Mouse (Mus musculus): ENCODE data around the gene Fryl.

Gene Fryl

DNA sequence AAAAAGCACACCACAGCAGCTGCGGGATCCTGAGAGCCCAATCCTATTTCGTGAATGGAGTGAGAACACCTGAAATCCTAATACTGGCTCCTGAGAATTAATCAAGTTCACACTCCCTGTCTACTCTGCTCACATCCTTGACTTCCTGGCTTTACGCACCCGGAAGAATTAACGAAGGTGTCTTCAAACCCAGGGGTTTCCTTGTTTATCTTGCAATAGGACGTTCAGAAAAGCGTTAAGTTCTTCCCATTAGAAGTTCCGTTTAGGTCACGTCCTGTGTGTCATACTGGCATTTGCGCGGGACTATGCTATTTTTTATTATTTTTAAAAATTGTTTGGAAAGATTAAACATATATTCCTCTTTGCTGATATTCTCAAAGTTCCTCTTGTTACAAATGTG is 677 bp upstream of the Fryl start:
- in situ Hi-C loops (cut with MboI), result loop anchor here (5.0 kb wide), 1 partner anchor 35 kb away; the partner anchor contains the start of gene Ociad1

DNA sequence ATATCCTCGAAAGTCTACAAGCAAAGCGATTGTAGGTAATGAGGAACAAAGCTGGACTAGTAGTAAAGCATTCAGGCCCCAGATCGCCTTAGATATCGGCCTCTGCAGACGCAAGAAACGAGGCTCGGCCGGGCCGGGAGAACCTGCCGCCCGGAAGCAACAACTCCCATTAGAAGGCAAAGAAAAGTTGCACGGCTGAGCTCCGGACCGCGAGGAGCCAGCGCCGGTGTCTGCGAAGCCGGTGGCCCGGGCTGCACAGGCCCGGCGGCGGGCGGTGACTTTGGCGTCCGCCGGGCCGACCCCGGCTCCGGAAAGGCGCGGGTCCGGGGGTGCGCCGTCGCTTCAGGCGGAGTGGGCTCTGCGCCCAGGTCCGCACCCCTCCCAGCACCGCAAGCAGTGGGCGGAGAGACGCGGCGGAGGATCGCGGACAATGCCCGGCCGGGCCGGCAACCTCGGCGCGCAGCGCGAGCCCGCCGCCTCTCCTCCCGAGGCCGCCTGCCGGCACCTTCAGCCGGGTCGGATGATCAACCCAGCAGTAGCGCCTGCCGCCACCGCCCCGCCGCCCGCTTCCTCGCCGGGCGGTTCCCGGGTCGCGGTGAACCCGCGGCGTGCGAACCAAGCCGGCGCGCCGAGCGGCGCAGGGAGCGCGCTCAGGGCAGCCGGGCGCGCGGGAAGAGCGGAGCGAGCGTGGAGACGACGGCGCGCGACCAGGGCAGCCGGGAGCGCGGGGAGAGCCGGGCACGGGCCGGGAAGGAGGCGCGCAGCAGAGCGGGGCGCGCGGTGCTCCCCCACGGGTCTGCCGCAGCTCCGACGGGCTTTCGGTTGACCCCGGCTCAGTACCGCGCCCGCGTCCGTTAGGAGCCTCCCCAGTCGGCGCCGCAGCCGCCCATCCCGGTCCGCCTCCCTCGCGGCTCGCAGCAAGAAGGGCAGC is 833 bp downstream of the Fryl start:
- in situ Hi-C loops (cut with MboI), result loop anchor here (5.0 kb wide), 1 partner anchor 37 kb away; the partner anchor contains the start of gene Ociad1

DNA sequence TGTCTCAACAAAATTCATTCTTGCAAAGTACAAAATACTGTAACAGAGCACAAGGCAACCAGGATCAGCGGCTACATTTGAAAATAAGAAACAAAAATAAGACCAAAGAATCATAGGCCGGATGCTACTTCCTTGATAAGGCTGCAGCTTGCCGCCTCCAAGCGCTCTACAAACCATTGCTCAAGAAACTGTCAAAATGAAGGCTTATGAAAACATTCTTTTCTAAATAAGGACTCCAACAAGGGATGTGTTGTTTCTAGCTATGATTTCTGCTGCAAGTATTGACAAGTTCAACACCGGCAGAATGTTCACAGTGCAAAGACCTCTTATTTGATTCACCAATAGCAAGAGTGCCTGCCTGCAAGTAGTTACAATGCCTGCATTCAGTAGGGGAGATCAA is 1.8 kb downstream of the Fryl start:
- in situ Hi-C loops (cut with MboI), result loop anchor here (5.0 kb wide), 1 partner anchor 38 kb away; the partner anchor contains the start of gene Ociad1

DNA sequence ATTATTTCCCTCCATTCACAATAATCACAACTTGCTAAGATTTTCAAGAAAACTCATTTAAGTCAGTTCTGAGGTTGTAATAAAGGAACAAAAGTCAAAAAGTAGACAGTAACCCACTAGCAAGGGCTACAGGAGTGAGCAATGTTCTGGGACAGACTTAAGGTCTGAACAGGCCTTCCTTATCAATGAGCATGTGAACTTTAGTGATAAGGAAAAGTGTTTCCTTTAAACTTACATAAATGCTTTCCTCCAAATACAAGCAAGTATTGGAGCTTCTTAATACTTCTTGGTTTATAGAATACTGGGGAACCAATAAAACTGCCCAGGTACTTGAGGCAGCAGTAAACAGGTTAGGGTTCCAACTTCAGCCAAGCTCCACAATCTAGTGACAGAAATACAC is 3.7 kb downstream of the Fryl start:
- in situ Hi-C loops (cut with MboI), result no loop called here

DNA sequence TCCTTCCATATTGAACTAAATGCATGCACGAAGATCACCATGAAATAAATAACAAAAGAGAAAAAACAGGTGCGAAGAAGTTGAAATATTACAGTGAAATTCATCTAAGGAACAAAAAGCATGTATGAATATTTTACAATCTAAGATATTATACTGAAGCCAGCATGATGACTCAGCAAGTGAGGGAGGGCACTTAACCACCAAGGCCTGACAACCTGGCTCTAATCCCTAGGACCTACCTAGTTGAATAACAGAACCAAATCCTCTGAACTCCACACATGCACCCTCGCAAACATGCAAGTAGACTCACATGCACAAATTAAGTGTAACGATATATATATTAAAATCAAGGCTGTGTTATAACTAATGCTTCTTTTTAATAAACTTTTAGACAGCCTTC is 7.1 kb downstream of the Fryl start:
- in situ Hi-C loops (cut with MboI), result no loop called here

DNA sequence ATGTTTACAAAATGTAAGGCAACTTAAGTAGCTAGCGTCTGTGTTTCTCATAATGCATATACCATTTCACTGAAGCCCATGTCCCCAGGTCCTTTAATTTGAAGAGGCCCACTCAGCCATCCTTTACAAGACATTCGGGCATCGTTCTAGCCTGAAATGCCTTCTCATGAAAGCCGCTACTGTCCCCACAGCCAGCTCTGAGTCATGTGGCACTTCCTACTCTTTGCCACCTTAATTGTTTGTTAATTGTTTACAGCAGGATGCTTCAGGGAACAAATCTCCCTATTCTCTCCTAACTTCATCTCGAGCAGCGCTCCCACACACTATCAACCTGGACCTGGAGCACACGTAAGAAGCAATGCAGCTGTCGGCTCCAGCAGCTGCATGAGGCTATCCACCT is 8.2 kb downstream of the Fryl start:
- in situ Hi-C loops (cut with MboI), result no loop called here

DNA sequence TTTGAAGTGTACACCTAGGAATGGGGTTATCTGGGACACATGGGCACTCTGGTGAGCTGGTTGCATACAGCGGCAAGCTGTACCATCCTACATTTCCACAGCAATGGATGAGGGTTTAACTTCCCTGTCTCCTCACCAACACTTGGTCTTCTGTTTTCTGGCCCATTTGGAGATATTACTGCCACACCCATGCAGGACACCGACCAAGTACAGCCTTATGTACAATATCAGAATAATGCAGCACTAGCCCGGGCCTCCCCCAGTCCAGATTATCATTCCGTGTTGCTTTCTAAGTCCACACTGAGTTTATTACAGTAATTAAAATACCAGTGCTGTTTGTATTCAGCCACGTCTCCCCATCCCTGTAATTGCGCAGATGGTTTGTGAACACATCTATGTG is 10.0 kb downstream of the Fryl start:
- in situ Hi-C loops (cut with MboI), result no loop called here

DNA sequence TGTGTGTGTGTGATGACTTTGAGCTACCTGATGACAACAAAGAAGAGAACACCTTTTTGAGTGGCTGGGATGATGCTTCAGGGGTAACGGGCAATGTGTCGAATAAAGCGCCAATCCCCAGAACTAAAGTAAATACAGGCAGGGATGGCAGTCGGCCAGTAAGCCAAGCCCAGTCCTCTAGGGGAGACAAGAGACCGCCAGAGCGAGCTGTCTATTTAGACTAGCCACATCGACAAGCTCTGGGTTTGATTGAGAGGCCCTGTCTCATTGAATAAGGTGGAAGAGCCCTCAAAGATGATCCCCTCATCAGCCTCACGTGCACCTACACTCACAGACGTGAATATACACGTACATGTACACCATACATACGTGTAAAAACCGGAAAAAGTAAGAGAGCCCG is 12.0 kb downstream of the Fryl start:
- in situ Hi-C loops (cut with MboI), result no loop called here

DNA sequence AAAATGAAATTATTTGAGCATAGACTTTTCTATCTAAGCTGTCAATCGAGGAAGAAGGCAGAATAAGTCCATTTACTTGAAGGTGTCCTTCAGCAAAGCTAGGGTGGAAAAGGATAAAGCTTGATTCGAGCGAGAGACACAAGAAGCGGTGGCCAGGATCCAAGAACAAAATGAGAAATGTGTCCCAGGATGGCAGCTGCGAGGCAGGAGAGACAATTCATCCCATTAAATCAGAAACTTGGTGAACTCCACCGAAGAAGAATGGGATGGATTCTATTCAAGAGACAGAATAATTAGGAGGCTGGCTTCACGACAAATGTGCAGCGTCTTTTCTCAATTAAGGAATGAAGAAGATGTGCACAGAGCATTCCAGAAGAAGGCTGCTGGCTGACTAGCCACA is 14.5 kb downstream of the Fryl start:
- in situ Hi-C loops (cut with MboI), result no loop called here

DNA sequence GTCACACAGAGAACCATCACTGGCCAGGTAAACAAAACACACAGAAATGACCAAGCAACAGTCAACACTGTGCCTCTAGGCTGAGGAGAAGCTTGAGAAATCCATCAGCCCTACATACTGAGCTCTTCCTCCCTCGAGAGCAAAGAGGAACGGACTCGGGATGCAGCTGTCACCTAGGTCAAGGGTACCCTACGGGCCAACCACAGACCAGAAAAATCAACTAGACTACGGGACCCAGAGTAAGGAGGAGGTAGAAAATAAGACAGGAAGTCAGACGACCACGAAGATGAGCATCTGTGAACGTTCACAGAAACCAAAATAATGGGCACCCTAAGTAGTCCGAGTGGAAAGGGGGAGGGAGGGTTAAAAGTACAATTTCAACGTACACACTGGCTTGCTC is 15.1 kb downstream of the Fryl start:
- in situ Hi-C loops (cut with MboI), result no loop called here

DNA sequence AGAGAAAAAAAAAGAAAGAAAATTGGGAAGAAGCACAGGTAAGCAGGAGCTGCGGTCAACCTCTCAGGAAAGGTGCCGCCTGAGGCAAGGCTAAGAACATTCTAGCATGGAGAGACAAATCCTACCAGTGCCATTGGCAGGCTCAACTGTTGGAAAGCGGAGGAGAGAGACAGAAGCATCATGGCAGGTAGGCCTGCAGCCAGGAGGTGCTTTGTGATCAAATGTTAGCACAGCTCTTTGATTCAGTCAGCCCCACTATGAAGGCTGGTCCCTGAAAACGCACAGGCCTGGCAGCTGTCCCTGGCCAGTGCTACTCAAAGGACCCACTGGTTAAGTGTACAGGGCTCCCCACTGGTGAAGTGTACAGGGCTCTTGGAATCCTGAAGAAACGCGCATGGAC is 16.0 kb downstream of the Fryl start:
- in situ Hi-C loops (cut with MboI), result no loop called here

DNA sequence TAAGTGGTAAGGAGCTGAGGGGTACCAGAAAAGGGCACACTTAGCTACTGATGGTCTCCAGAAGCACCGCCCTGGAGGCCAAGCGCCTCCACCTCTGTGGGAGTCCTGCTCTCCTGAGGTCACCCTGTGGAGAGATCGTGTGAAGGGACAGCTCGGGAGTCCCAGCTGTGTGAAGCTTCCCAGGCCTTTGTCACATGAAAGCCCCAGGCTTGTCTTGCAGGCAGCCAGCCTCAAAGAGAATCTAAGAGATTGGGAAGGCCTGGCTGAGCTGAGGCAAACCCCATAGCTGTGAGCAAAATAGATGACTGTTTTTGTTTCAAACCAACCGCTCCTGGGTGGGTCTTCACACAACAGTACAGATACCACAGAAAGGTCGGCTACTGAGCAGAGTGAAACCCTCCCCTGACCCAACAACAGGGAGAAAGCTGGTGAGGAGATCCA is 19.5 kb downstream of the Fryl start:
- in situ Hi-C loops (cut with MboI), result no loop called here

DNA sequence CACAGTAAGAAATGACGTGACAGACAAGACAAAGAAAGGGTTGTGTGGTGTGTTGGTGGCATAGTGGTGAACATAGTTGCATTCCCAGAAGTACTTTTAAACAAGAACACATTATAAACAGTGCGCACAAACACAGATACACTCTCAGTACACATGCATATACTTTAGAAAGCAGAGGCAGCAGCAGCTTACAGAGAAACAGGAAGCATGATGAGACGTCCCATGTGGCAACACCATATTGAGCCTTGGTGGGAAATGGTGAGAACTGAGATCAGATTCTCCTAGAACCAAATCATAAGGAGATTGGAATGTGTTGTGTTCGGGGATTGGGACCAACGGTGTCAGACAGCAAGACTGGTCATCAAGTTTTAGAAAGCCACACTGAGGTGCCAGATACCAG is 21.2 kb downstream of the Fryl start:
- in situ Hi-C loops (cut with MboI), result no loop called here

DNA sequence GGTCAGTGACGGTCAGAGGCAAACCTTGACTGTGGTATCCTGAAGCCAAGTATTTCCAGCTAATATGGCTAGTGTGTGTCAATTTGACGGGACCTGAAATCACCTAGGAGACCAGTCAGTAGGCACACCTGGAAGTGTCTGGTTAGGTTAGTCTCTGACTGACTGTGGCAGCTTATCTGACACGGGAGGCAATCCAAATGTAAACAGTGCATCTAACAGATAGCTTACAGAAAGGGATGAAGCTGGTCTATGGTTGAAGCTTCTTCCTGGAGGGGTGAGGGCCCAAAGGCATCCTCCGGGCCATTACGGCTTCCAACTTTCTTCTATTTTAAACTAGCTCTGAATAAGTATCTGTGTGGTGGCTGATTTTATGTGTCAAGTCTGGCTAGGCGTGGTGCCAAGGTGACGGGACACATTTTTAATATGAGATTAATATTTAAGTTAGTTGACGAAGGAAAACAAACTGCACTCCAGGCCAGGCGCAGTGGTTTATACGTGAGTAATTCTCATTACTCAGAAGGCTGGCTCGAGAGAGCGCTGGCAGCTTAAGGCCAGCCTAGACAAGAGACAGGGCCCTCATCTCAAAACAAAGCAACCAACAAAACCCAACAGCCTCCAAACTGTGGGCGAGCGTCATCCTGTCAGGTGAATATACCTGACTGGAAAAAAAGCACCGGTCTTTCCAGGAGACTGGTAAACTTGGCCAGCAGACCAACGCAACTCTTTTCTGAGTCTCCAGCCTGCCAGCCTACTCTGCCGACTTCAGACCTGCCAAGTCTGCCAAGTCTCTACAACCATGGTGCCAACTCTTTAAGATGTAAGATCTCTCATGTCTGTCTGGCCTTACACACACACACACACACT is 23.2 kb downstream of the Fryl start:
- in situ Hi-C loops (cut with MboI), result no loop called here

DNA sequence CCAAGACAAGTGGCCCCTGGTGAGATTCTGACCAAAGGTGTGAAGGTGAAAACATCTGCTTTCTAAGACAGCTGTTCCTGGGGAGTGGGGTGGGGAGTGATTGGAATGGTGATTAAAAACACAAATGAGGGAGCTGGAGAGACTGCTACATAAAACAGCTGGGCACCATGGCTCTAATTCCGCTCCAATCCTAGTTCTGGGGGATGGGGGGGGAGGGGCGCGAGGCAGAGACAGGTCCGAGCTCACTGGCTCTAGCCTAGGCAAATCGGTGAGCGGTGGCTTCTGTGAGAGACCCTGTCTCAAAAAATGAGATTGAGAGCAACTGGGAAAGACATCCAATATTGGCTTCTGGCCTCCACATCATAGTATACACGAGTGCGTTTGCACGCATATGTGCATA is 24.2 kb downstream of the Fryl start:
- in situ Hi-C loops (cut with MboI), result no loop called here

DNA sequence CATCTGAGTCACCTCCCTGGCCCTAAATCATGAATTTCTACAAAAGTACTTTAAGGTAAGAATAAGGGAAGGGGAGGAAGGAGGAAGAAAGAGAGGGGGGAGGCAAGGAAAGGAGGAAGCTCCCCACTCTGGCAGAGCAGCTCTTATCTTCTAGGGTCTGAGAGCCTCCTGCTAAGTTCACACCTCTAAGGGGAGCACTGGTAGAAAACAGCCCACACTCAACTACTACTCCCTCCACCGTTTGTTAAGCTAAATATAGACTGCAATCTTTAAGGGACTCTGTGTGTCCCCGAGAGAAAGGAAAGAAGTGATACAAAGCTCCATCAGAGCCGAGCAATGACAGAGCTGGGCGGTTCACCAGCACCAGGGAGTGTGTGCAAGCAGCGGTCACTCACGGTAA is 24.6 kb downstream of the Fryl start:
- in situ Hi-C loops (cut with MboI), result no loop called here

DNA sequence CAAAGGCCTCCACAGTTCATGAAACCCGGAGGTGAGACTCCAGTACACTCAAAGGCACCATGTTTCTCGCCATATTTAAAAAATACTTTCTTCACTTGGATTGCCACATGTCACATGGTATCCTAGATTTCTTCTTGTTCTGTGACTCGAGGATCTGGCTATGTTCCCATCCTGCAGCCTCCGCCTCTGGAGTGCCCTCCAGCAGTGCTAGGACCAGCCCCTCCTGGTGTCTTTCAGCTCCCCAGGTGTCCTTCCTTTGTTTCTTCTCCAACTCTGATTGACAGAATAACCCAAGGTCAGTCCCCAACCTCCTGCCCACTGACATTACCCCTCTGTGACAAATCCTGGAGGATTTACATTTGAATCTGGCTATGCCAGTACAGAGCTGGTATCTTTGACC is 26.2 kb downstream of the Fryl start:
- in situ Hi-C loops (cut with MboI), result no loop called here

DNA sequence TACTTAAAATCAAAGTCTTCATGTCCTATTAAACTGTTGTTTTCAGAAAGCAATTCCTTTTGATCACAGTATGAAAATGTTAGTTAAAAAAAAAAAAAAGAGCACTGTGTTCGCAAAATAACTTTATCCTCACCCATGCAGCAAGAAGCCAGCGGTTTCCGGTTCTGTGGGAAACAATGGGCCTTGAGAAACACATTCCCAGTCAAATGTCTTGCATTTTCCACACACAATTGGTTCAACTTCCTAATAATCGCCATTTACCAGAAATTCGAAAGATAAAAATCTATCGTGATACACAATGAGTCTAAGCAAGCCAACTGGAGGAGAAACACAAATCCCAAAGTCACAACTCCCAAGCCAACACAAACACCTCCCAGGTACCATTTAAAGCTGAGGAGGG is 27.0 kb downstream of the Fryl start:
- in situ Hi-C loops (cut with MboI), result no loop called here

DNA sequence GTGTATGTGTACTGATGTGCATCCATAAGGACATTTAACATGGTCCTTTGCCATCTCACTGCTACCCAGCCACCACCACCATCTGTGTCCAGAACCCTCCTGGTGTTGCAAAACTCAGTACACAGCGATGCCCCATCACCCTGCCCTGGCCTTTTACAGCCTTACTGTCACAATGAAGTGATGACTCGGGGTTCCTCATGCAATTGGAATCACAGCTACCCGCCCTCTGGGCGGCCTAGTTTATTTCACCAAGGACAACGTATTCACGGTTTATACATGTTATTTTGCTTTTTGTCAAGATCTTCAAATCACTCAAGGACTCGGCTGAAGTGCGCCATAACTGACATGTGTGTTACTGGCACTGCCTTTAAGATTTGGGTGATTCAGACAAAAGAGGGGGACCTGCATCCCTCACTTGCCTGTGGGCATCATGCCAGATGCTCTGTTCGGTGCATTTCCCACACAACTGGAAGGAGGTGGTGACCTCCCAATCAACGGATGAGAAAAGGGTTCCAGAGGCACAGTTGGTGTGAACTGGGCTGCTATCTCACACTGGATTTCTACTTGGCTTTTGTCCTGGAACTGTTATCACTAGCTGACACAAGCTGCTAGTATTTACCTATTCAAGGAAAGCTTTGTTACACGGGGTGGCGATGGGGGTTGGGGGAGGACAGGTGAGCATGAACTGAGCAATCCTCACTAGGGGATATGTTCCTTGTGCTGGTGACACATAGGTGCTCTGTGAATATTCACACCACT is 27.9 kb downstream of the Fryl start:
- in situ Hi-C loops (cut with MboI), result no loop called here

DNA sequence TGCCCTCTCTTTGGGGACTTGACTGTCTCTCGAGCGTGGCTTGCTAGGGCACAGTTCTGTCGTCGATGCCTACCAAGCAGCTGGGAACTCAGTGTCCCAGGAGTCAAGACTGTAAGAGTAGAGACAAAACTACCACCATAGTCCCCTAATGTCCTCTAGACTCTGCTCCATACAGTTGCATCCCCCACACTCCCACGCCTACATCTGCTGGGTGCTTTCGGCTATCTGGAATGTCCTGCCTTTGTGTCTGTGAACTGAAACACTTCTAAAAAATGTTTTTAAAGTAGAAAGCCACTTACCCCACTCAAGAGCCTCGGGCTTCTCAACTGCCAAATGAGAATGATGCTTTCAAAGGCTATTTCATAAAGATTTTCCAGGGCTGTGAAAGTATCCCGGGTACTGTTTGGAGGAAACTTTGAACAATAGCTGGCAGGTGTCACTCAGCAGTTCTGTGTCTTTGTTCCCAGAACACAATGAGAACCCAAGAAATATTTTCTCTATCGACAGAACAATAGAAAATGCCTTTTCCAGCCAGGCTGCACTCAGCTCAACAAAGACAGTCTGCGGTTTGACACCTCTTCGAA is 28.8 kb downstream of the Fryl start:
- in situ Hi-C loops (cut with MboI), result no loop called here

DNA sequence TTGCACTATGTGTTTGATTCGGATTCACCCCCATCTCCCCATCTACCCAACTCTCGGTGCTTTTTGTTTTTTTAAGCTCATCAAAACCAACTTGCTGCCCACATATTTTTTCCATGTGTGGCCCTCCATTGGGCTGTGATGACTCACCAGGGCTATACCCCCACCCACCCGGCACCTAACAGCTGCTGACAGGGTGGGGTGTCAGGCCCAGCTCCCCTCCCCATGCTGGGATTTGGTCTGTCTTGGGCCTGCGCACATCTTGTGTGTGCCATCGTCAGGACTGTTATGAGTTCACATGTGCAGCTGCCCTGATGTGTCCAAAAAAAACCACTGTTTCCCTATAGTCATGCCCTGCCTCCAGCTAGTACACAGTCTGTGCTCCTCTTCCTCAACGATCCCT is 33.4 kb downstream of the Fryl start:
- in situ Hi-C loops (cut with MboI), result no loop called here

DNA sequence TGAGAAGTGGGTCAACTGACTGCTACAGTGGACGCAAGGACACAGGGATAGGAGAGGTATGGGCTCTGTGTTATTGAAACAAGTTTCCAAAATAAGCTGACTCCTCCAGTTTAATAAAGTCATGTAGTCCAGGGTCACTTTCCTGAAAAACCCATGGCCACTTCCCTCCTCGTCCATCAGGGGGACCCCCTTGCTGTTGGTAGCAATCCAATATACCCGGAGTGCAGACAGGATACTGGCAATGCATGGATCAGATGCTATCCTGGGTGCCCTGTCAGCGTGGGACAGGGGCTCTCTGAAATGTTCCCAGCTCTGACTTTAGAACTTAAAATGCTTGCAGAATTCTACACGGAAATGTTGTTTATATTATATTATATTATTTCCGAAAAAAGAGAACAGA is 34.0 kb downstream of the Fryl start:
- in situ Hi-C loops (cut with MboI), result no loop called here
